Mouse (Mus musculus): ENCODE measurements at regions not wholly inside any gene's neighbourhood (a gene's known extent, or its start where the extent isn't known, plus 50 kb on each side); places are given as distances from the start of the nearest gene placed in this dataset.

DNA sequence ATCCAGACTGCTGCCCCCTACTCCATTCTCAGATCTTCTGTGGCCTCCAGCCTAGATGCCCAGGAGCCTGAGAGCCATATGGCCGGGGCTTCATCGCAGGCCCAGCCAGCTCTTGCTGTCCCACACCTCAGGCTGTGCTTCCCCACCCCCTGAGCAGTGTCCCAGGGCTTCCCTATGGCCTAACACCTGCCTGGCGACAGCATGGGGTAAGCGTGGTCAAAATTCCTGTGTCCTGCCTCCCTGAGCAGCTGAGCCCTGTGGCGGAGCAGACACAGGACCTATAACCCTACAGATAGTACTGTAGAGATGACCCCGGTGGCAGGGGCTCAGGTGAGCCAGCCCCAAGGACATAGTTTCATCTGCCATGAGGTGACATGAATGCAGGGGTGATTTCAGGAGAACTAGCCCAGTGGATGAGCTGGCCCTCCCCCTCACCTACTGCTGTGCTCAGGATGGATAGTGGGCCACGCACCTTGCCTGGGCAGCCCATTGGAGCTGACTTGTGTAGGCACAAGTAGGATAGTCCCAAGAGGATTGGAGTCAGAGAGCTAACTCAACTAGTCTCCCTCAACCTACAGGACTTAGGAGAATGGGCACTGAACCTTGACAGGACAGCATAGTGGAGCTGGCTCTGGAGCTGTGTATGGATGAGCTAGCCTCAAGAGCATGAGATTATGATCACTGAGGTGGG lies 4816.9 kb downstream of the 9330182O14Rik start:
- intact Hi-C loops (cut with DNase I), result no loop called here
- no peak for DNase-seq (ENCODE audit: extremely low spot score in 1 of 2, low spot score in 2 of 2)

All from left cerebral cortex, postnatal 10 days (tissue).